Mouse (Mus musculus) adrenal gland, postnatal 10 days (tissue): ENCODE results near the gene Eif2a. TPM values are rescaled to one million over a fixed set of nuclear protein-coding genes. Genes with fewer than 3 reads are reported as not detected.
"Not testable (repeated sequence)": the region's sequence is repeated elsewhere in the genome, so short reads cannot be mapped to it uniquely, and the experiment has no call there.

Source experiments
- DNase-seq: peaks from one replicate; pipeline ENCODE4 v3.0.0; 2021; ENCODE audit warnings: mixed read lengths
- total RNA-seq, 2 experiments: library from RNA; stranded (reverse); gene quantifications; 2 replicates each; pipeline ENCODE4 v1.2.3; 2021

Eif2a gene
- total RNA-seq, 2 experiments from 2014 or later = 57.2 to 61.4 TPM

DNA sequence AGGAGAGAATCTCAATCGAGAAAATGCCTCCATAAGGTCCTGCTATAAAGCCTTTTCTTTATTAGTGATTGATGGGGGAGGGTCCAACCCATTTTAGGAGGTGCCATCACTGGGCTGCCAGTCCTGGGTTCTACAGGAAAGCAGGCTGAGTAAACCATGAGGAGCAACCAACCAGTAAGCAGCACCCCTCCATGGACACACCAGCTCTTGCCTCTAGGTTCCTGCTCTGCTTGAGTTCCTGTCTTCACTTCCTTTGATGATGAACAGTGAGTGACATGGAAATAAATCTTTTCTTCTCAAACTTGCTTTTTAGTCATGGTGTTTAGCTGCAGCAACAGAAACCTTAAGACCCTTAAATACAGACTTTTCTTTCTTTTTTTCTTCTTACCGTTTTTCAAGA, 4.3 kb upstream of the Eif2a start:
- DNase-seq = no peak

DNA sequence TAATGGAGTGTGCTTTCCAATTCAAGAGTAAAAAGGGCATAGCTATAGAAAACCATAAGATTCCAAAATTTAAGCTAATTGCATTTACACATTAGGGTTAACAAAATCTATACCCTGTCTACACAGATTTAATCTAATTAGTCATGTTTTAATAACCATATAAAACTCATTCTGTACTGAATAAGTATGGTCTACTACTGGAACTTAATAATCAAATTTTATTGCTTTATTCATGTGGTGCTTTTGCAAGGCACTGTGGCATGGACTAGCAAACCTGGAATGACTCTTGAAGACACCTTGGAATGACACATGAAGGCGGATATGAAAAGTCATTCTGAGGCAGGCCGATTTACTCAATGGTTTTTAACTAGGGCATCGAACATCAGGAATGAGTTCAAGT, 2.2 kb upstream of the Eif2a start:
- no peak for DNase-seq

DNA sequence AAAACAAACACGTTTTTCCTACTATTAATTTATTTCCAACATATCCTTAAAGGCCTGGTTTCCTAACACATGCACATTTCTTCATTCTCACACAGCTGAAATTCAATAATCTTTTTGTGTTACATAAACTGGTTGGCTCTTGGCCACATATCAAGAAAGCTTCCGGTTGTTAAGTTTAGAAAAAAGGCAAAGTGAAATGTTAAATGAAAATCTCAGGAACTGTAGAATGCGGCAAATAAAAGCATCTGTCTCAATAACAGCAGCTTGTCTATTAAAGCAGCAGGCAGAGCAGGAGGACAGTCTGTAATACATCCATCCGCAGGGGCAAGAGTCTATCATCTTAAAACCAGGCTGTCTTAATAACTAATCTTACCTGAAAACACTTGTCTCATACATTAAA, 1.4 kb upstream of the Eif2a start:
- DNase-seq = no peak

DNA sequence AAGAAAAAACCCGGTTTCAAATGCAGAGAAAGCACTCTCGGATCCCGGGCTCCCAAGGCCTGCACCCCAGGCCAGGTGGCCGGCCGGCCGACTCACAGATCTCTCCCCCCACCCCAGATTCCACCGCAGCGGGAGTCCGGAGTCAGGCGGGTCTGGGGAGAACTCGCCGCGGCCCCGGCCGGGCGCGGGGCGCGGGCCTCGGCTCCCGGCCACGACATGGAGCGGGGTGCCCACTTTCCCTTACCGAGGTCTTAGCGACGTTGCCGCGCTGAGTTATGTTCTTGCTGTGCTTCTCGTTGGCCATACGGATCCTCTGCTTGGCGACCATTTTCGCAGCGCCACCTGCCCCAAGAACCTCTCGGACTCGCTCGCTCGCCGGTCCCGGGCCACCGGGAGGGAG, 455 bp upstream of the Eif2a start:
- no peak for DNase-seq

DNA sequence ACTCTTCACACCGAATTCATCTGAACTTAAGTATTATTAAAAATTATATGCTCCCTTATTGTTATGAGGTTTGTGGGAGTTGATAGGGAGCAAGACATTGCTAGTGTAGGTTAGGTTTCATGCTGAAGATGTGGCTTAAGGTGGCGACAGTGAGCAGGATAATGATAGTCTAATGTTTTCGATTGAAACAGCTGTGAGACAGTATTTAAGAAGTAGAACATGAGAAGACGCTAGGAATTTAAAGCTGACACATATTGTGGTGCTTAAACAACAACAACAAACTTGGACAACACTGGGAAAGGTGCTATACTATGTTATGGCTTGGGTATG, 752 bp downstream of the Eif2a start:
- DNase-seq = no peak

- no peak for DNase-seq
Measured at GRCm38 (mm10) chr3:58536573-58536972, 11.0 kb downstream of the Eif2a start.

- no peak for DNase-seq
Measured at GRCm38 (mm10) chr3:58552001-58552811, 26.6 kb downstream of the Eif2a start.

DNA sequence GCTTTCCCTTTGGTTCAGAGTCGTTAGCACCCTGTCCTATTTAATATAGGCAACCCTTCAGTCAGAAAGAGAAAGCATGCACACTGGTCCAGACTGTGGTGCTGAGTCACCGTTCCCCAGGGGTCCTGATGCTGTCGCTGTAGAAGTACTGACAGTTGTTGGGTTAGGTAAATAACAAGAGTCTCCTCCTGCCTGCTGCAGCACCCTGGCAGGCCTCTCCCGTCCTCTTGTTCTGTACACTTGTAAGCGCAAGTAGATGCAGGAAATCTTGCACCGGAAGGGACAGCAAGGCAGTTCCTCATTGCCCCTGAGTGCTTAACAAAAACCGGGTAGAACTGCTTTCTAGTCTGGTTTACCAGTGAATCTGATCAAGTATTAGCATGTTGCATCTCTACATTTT, 31.0 kb downstream of the Eif2a start:
- no peak for DNase-seq

DNA sequence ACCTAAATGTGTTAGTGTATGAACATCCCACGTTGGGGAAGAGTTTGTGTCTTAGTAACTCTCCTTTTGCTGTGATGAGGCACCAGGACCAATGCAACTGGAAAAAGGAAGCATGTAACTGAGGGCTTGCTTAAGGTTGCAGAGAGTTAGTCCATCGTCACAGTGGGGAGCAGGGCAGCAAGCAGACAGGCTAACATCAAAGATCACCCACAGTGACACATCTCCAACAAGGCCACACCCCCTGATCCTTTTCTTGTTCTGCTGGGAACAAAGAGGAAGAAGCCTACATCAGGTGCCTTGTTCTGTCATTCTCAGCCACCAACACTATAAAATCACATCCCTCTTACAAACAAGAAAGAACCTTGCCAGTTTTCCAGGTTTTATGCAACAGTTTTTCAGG, 34.3 kb downstream of the Eif2a start:
- DNase-seq = no peak

- no peak for DNase-seq
Measured at GRCm38 (mm10) chr3:58561437-58561836, 35.8 kb downstream of the Eif2a start.

DNA sequence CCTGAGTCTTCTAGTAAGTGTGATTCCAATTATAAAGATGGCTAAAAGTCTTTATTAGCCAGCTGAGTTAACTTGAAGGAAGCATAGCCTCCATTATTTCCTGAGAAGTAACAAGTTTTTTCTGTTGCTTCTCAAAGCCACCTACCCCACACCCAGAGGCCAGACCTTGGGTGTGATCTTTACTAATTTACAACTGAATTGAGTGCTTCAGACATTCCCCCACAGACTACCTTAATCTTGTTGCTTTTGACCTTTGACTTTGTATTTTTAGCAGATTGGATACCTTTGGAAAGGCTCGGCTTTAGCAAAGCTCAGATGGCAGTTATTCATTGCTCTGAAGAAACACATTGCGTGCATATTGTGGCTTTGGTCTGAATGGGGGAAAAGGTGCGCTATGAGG, 45.2 kb downstream of the Eif2a start:
- no peak for DNase-seq

- peak; percentile 98 for DNase-seq
Measured at GRCm38 (mm10) chr3:58576137-58577066, 50.8 kb downstream of the Eif2a start, which contains the start of gene Selenot. Gene Selenot, plus strand, starts transcription at chr3:58576636.

GRCm38 (mm10) chr3:58577067-58577503, 51.5 kb downstream of the Eif2a start:
- DNase-seq = peak; percentile 67

- no peak for DNase-seq
Measured at GRCm38 (mm10) chr3:58577506-58578050, 52.0 kb downstream of the Eif2a start.

GRCm38 (mm10) chr3:58581530-58581929, 55.9 kb downstream of the Eif2a start:
- no peak for DNase-seq

GRCm38 (mm10) chr3:58582297-58582696, 56.7 kb downstream of the Eif2a start:
- DNase-seq = no peak

DNA sequence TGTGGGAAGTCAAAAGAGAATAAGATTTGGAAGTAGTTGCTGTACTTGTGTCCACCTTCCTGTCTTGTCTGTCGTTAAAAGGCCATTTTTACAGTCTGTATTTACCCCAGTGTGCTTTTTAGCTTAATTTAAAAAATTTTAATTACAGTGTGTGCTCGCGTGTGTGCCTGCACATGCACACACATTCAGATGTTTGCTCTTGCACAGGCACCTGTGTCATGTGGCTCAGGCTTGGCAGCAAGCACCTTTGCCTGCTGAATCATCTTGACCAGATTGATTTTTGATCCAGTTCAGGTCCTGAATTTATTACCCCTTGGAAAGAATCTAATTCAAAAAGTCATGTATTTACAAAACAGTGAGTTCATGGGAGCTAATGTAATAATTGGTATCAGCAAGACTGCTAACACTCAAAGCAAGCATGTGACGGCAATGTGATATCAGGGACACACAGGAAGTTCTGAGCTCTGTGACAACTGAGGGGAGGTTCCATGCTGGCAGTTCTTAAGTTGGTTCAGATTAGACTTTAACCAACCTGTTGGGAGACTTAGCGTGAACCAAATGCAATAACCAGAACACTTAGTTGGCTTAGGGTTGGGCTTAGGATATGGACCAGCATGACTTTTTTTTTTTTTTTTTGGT, 57.3 kb downstream of the Eif2a start:
- no peak for DNase-seq

DNA sequence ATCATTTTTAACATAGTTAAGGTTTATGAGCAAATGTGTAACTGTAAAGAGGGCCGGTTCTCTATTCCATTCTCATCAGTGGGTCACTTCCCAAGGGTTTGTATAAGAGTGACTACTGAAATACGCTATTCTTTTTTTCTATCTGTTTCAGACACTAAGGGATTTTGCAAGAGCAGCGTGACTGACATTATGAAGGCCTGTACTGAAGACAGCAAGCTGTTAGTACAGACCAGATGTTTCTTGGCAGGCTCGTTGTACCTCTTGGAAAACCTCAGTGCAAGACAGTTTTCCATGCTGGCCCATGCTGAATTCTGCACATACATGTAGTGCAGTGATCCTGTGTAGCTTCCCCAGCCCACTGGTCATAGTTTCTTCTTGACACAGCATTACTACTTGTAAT, 64.9 kb downstream of the Eif2a start:
- not testable (repeated sequence) for DNase-seq

- DNase-seq = not testable (repeated sequence)
Measured at GRCm38 (mm10) chr3:58592666-58593065, 67.0 kb downstream of the Eif2a start.

- DNase-seq = no peak
Measured at GRCm38 (mm10) chr3:58593623-58594022, 68.0 kb downstream of the Eif2a start.
